25 mouse cellular contexts compared by ENCODE assay signal in genomic region chr5:112069917-112070316, GRCm38 (mm10).
"Had no signal": no experiment of that assay in that cellular context is flagged by ENCODE, and none has a peak within 500 bp of the region (broad histone marks: within the 10 kb centered on the region; RNA-seq: fewer than 3 reads in every experiment).

No protein-coding gene starts in this region.

- DNase-seq: gastrocnemius, adult 2 months; gastrocnemius, postnatal 10 days; gastrocnemius, postnatal 25 days; heart, adult 18-20 months; heart, postnatal 10 days; heart, postnatal 4 days; kidney, adult 18-20 months; kidney, adult 9 months; kidney, postnatal 14 days; kidney, postnatal 36 days; liver; liver, embryonic 13.5 days had no signal

- H3K27ac ChIP-seq: gastrocnemius, adult 2 months; heart, embryonic 10.5 days; hindbrain, embryonic 10.5 days; hindbrain, embryonic 12.5 days; hindbrain, embryonic 14.5 days; intestine, embryonic 15.5 days; kidney, embryonic 15.5 days; kidney, postnatal 0 days; layer of hippocampus, adult 2 months; left cerebral cortex, adult 2 months; limb, embryonic 10.5 days; limb, embryonic 12.5 days; liver, embryonic 13.5 days; liver, embryonic 15.5 days had no signal

- H3K36me3 ChIP-seq: heart, embryonic 10.5 days; heart, embryonic 12.5 days; hindbrain, embryonic 10.5 days; hindbrain, embryonic 12.5 days; intestine, embryonic 15.5 days; kidney, embryonic 15.5 days; limb, embryonic 10.5 days; limb, embryonic 12.5 days; liver, embryonic 13.5 days; liver, embryonic 15.5 days had no signal

- H3K4me3 ChIP-seq: gastrocnemius, adult 2 months; heart, embryonic 10.5 days; heart, embryonic 12.5 days; hindbrain, embryonic 10.5 days; hindbrain, embryonic 12.5 days; intestine, embryonic 15.5 days; kidney, embryonic 15.5 days; layer of hippocampus, adult 2 months; left cerebral cortex, adult 2 months; limb, embryonic 10.5 days; limb, embryonic 12.5 days; liver, embryonic 13.5 days; liver, embryonic 15.5 days had no signal

- H3K4me1 ChIP-seq: heart, embryonic 10.5 days; heart, embryonic 12.5 days; hindbrain, embryonic 12.5 days; intestine, embryonic 15.5 days; kidney, embryonic 15.5 days; limb, embryonic 10.5 days; limb, embryonic 12.5 days; liver, embryonic 13.5 days; liver, embryonic 15.5 days had no signal

- H3K9ac ChIP-seq: heart, embryonic 12.5 days; hindbrain, embryonic 12.5 days; hindbrain, embryonic 14.5 days; intestine, embryonic 15.5 days; kidney, embryonic 15.5 days; limb, embryonic 12.5 days; liver, embryonic 13.5 days; liver, embryonic 15.5 days had no signal

- H3K9me3 ChIP-seq: heart, embryonic 10.5 days; heart, embryonic 12.5 days; hindbrain, embryonic 10.5 days; hindbrain, embryonic 12.5 days; intestine, embryonic 15.5 days; kidney, embryonic 15.5 days; limb, embryonic 10.5 days; limb, embryonic 12.5 days; liver, embryonic 13.5 days; liver, embryonic 15.5 days had no signal
